Mouse (Mus musculus) neural tube, embryonic 12.5 days (tissue): ENCODE measurements around the gene Blcap. TPM values are rescaled to one million over a fixed set of nuclear protein-coding genes. Genes with fewer than 3 reads are reported as not detected.

Source experiments
- ATAC-seq: fragments of 200-750 bp; cut with Nextera tagmentation; 2 replicates; pipeline ENCODE4 v1.8.0; 2017; ENCODE audit warnings: low read depth, mild to moderate bottlenecking, moderate TSS enrichment, moderate library complexity; ENCODE audit not compliant: low FRiP score
- H3K27ac ChIP-seq: fragments of 300-500 bp; sonication (generic); 2 replicates; pipeline ENCODE4 v1.5.1; 2016
- H3K27me3 ChIP-seq: fragments of 300-500 bp; sonication (generic); replicated peaks from 2 replicates; pipeline ENCODE4 v1.6.1; 2016; ENCODE audit warnings: mild to moderate bottlenecking
- H3K36me3 ChIP-seq: fragments of 300-500 bp; sonication (generic); 2 replicates; pipeline ENCODE4 v1.6.1; 2016; ENCODE audit warnings: mild to moderate bottlenecking
- H3K4me1 ChIP-seq: fragments of 300-500 bp; sonication (generic); 2 replicates; pipeline ENCODE4 v1.6.1; 2016
- H3K4me2 ChIP-seq: fragments of 300-500 bp; sonication (generic); replicated peaks from 2 replicates; pipeline ENCODE4 v1.6.1; 2016; ENCODE audit warnings: mild to moderate bottlenecking
- H3K4me3 ChIP-seq: fragments of 300-500 bp; sonication (generic); 2 replicates; pipeline ENCODE4 v1.5.1; 2016
- H3K9ac ChIP-seq: fragments of 300-500 bp; sonication (generic); 2 replicates; pipeline ENCODE4 v1.6.1; 2016; ENCODE audit warnings: mild to moderate bottlenecking
- H3K9me3 ChIP-seq: fragments of 300-500 bp; sonication (generic); 2 replicates; pipeline ENCODE4 v1.6.1; 2016; ENCODE audit warnings: mild to moderate bottlenecking
- WGBS: fragments of 180-500 bp; shearing (Covaris S2); methylation state at CpG from one replicate; pipeline ENCODE4 v1.1.7; 2016; 5-methylcytosine and 5-hydroxymethylcytosine counted together
- polyA plus RNA-seq: library from polyadenylated mRNA; unstranded; fragments of >200 nt; fragmentation: Nextera tagmentation; extraction: Ambion mirVana; gene quantifications from 2 replicates; pipeline ENCODE4 v1.2.1, GENCODE M21; 2016

Blcap gene
- polyA plus RNA-seq, 1 experiment from 2014 or later, result 115 TPM

DNA sequence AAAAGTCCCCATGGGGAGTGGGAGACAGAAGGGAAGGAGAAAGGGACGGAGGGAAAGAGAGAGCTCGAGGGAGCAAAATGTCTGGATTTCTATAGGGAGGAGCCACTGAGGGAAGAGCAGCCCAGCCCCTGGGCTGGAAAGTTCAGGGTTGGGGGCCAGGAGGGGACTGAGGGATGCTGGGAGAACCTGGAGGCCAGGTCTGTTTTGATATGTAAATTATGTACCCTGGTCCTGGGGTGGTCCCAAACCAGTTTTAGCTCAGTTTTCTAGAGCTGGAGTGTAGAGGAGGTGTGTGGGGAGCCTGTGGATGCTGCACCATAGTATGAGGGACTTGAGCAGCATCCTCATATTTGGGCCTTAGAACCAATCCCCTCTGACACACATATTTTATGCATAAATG lies 2.2 kb downstream of the Blcap start:
- Histone ChIP-seq H3K4me2 (no peak overlapping the region), H3K36me3 (peaks cover 2% of the 10 kb centered on the region; the same call in 1 of the 2 replicates), H3K9ac (no peak overlapping the region), H3K27me3 (no peaks in the 10 kb centered on the region), H3K4me1 (peaks cover 27% of the 10 kb centered on the region), H3K9me3 (no peaks in the 10 kb centered on the region), H3K4me3 (no peak overlapping the region), H3K27ac (no peak overlapping the region)
- ATAC-seq, result no peak
- 33% methylated on average over 2 of the region's 2 CpGs for WGBS

- H3K27ac ChIP-seq, result peak overlapping the region; percentile 39
- 87% methylated on average over 11 of the region's 11 CpGs for WGBS
- ATAC-seq, result no peak
- no peaks in the 10 kb centered on the region for H3K27me3 ChIP-seq
- peak overlapping the region; percentile 97; the same call in 1 of the 2 replicates for H3K9ac ChIP-seq
- peak overlapping the region; percentile 98; the same call in 1 of the 2 replicates for H3K4me3 ChIP-seq
- peaks cover 11% of the 10 kb centered on the region; the same call in 1 of the 2 replicates for H3K36me3 ChIP-seq
- peaks cover 37% of the 10 kb centered on the region for H3K4me1 ChIP-seq
- 0 out of 2 replicates have a peak, but pooled peaks cover 6% of the 10 kb centered on the region for H3K9me3 ChIP-seq
- H3K4me2 ChIP-seq, result peak overlapping the region; percentile 71
Observed at GRCm38 (mm10) chr2:157567235-157567961, 3.7 kb downstream of the Blcap start.

DNA sequence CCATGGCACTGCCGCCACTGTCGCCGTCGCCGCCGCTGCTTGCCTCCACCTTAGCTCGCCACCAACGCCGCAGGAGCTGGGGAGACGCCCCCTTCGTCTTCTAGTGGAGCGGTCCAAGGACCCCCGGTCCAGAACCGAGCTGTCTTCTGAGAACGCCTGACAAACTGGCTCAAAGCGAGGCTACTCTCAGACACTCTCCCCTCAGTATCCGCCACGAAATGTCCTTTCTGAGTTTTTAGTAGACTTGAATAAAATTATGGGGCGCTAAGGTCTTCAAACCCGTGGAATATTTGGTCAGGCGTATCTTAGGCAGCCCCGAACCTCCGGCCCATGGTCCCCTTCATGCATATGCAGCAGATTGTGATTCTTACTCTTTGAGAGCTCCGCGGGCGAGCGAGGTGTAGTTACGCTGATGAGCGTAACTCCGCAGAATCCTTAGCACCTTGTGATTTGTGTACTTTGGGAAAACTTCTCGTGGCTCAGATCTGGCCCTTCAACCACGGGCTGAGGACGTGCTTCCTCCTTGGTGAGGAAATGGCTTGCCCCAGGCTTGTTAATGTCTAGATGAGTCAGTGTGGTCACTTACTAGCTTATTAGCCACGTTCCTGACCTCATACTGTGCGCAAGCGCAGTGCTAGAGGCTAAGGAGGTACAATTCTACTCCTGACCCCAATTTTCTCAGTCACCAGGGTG lies 4.7 kb downstream of the Blcap start:
- Histone ChIP-seq H3K4me3 (peak overlapping the region; percentile 98), H3K27me3 (no peaks in the 10 kb centered on the region), H3K9me3 (peaks cover 16% of the 10 kb centered on the region), H3K36me3 (peaks cover 21% of the 10 kb centered on the region), H3K9ac (peak overlapping the region; percentile 97), H3K4me1 (peaks cover 37% of the 10 kb centered on the region), H3K27ac (peak overlapping the region; percentile 39), H3K4me2 (peak overlapping the region; percentile 71)
- WGBS, result under 1% methylated on average over 36 of the region's 36 CpGs
- peak; percentile 83 for ATAC-seq

GRCm38 (mm10) chr2:157565898-157566259 lies 5.2 kb downstream of the Blcap start:
- Histone ChIP-seq H3K27ac (peak overlapping the region; percentile 39), H3K36me3 (peaks cover 26% of the 10 kb centered on the region), H3K4me3 (peak overlapping the region; percentile 98), H3K4me2 (peak overlapping the region; percentile 71), H3K27me3 (no peaks in the 10 kb centered on the region), H3K9me3 (peaks cover 19% of the 10 kb centered on the region), H3K4me1 (peaks cover 33% of the 10 kb centered on the region), H3K9ac (peak overlapping the region; percentile 97)
- under 1% methylated on average over 35 of the region's 35 CpGs for WGBS
- no peak; the same call in 1 of the 2 replicates for ATAC-seq

- H3K27ac ChIP-seq, result no peak overlapping the region
- peak overlapping the region; percentile 97 for H3K9ac ChIP-seq
- H3K9me3 ChIP-seq, result peaks cover 19% of the 10 kb centered on the region
- H3K27me3 ChIP-seq, result no peaks in the 10 kb centered on the region
- H3K36me3 ChIP-seq, result peaks cover 26% of the 10 kb centered on the region
- H3K4me2 ChIP-seq, result peak overlapping the region; percentile 71
- peak overlapping the region; percentile 98 for H3K4me3 ChIP-seq
- no peak for ATAC-seq
- H3K4me1 ChIP-seq, result peaks cover 33% of the 10 kb centered on the region
- WGBS, result 6% methylated on average over 13 of the region's 13 CpGs
Observed at GRCm38 (mm10) chr2:157565446-157565845, 5.6 kb downstream of the Blcap start.

DNA sequence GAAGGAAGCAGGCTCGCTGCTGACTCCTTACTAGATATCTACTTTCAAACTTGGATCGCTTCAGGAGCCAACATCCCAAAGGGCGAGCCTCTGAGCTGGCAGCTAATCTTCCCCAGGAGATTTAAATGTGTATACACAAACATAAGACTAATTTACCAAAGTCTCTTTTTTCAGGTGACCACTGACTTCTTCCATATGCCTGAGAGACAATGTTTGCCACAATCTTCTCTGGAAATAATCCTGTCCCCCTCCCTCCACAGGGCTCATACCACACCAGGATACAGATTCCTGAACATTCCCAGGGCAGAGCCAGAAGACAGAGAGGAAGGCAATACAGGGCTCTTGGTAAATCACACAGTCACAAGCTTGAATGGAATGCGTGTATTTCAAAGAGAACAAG lies 6.4 kb downstream of the Blcap start:
- WGBS, result 84% methylated on average over 4 of the region's 4 CpGs
- Histone ChIP-seq H3K27me3 (no peaks in the 10 kb centered on the region), H3K9ac (no peak overlapping the region), H3K9me3 (peaks cover 22% of the 10 kb centered on the region), H3K4me3 (no peak overlapping the region), H3K4me2 (peak overlapping the region; percentile 71), H3K27ac (no peak overlapping the region), H3K4me1 (peaks cover 33% of the 10 kb centered on the region), H3K36me3 (peaks cover 27% of the 10 kb centered on the region)
- ATAC-seq, result no peak

- H3K4me2 ChIP-seq, result 0 out of 2 replicates have a peak overlapping the region, but pooled peaks have one; percentile 69
- H3K4me3 ChIP-seq, result no peak overlapping the region
- H3K27me3 ChIP-seq, result no peaks in the 10 kb centered on the region
- 41% methylated on average over 2 of the region's 2 CpGs for WGBS
- no peak overlapping the region for H3K9ac ChIP-seq
- H3K36me3 ChIP-seq, result peaks cover 39% of the 10 kb centered on the region
- peaks cover 34% of the 10 kb centered on the region for H3K4me1 ChIP-seq
- H3K9me3 ChIP-seq, result peaks cover 37% of the 10 kb centered on the region
- no peak overlapping the region for H3K27ac ChIP-seq
- no peak for ATAC-seq
Observed at GRCm38 (mm10) chr2:157563031-157563430, 8.0 kb downstream of the Blcap start.

DNA sequence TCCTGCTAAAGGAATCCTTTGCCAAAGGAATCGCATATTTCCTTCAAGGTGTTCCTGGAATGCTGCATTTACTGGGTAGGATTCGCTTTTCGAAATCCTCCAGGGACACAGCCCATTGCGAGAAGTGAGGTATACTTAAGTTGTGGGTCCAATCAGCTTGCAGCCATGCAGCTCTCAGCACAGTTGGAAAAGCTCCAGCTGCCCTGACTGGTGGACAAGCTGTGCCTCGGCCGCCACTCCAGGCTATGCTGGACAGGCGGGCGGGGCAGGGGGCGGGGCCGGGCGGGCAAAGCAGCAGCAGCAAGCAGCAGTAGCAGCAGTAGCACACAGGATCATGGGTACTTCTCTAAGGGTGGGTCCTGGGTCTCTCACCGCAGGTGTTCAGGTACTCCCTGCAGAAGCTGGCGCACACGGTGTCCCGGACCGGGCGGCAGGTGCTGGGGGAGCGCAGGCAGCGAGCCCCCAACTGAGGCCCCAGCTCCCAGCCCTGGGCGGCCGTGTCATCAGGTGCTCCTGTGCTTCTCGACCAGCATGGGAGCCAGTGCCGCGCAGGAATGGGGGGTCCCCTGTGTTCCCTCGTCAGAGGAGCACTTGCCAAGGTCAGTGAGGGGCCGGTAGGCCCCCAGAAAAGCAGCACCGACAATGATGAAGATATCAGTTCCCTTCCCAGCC lies 9.8 kb downstream of the Blcap start:
- H3K4me2 ChIP-seq, result peak overlapping the region; percentile 69
- H3K4me3 ChIP-seq, result peak overlapping the region; percentile 46
- H3K36me3 ChIP-seq, result peaks cover 57% of the 10 kb centered on the region
- peaks cover 37% of the 10 kb centered on the region for H3K9me3 ChIP-seq
- WGBS, result 55% methylated on average over 26 of the region's 27 CpGs
- ATAC-seq, result peak; percentile 43; the same call in 1 of the 2 replicates
- peak overlapping the region; percentile 60 for H3K9ac ChIP-seq
- H3K27me3 ChIP-seq, result no peaks in the 10 kb centered on the region
- H3K27ac ChIP-seq, result peak overlapping the region; percentile 9; the same call in 1 of the 2 replicates
- H3K4me1 ChIP-seq, result peaks cover 26% of the 10 kb centered on the region

DNA sequence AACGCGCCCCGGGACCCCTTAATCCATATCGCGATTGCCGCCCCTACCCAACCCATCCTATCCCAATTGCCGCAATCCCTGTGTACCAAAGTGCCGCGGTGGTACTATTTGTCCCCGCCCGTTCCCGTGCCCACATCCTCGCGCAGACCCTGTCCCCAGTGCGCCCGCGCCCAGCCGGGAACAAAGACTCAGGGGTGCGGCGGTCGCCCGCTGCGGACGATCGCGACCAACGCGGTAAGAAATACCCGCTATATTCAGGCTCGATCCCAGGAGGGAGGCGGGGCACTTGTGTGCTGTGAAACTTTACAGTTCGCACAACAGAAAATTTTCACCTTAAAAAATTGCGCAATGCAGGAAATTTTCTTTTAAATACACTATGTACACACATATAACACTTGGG lies 10.8 kb downstream of the Blcap start:
- H3K27me3 ChIP-seq, result no peaks in the 10 kb centered on the region
- peak; percentile 18; the same call in 1 of the 2 replicates for ATAC-seq
- 53% methylated on average over 33 of the region's 33 CpGs for WGBS
- peak overlapping the region; percentile 48 for H3K4me3 ChIP-seq
- peaks cover 37% of the 10 kb centered on the region for H3K9me3 ChIP-seq
- peaks cover 61% of the 10 kb centered on the region for H3K36me3 ChIP-seq
- peak overlapping the region; percentile 74; the same call in 1 of the 2 replicates for H3K27ac ChIP-seq
- peak overlapping the region; percentile 69 for H3K4me2 ChIP-seq
- peak overlapping the region; percentile 83 for H3K9ac ChIP-seq
- peaks cover 25% of the 10 kb centered on the region for H3K4me1 ChIP-seq

- Histone ChIP-seq H3K27me3 (no peaks in the 10 kb centered on the region), H3K27ac (peak within 1 kb of the TSS; percentile 74; the same call in 1 of the 2 replicates), H3K4me1 (peaks cover 21% of the 10 kb centered on the region; the same call in 1 of the 2 replicates), H3K9me3 (peaks cover 37% of the 10 kb centered on the region), H3K9ac (peak within 1 kb of the TSS; percentile 83), H3K4me2 (peak within 1 kb of the TSS; percentile 69), H3K4me3 (peak within 1 kb of the TSS; percentile 48), H3K36me3 (peaks cover 61% of the 10 kb centered on the region)
- WGBS, result 57% methylated on average over 27 of the region's 27 CpGs
- peak; percentile 55 for ATAC-seq
Observed at GRCm38 (mm10) chr2:157559858-157560257, 11.2 kb downstream of the Blcap start, which contains the start of gene Nnat. Nnat (plus strand) TSS chr2:157560078.

DNA sequence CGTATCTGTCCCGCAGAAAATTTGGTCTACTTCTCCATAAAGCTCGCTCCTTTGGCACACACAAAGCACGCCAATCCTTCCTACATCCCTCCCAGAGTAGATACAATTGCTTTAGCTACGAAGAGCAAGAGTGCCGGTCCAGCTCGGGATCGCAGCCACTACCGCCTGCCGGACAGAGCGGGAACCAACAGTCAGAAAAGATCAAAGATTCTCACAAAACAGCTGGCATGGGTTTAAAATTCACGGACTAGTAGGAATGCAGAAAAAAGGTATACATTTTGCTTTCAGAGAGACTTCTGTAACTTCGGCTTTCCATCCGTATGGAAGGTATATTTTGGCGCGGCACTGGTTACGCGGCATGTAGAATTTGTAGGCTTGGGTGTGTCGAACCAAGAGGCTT lies 11.6 kb downstream of the Blcap start:
- peak overlapping the region; percentile 69 for H3K4me2 ChIP-seq
- ATAC-seq, result no peak
- H3K4me3 ChIP-seq, result peak overlapping the region; percentile 18; the same call in 1 of the 2 replicates
- H3K27me3 ChIP-seq, result no peaks in the 10 kb centered on the region
- H3K9ac ChIP-seq, result 0 out of 2 replicates have a peak overlapping the region, but pooled peaks have one; percentile 8
- peaks cover 61% of the 10 kb centered on the region for H3K36me3 ChIP-seq
- H3K27ac ChIP-seq, result no peak overlapping the region
- peaks cover 37% of the 10 kb centered on the region for H3K9me3 ChIP-seq
- 56% methylated on average over 19 of the region's 19 CpGs for WGBS
- H3K4me1 ChIP-seq, result peaks cover 17% of the 10 kb centered on the region; the same call in 1 of the 2 replicates
